Mouse (Mus musculus) left cerebral cortex, adult 9 months (tissue): Measurements from ENCODE around the gene Ssx9.
"Not testable (repeated sequence)": the region's sequence is repeated elsewhere in the genome, so short reads cannot be mapped to it uniquely, and the experiment has no call there.

Source experiments
- DNase-seq, 2 experiments: peaks; one replicate each; pipeline ENCODE4 v3.0.0; 2022; ENCODE audit warnings: low spot score in 2 of 2

Gene Ssx9

GRCm38 (mm10) chrX:8748132-8748531, at the start of gene Ssx9:
TSS of gene Ssx9 (plus strand) at chrX:8748432.
- not testable (repeated sequence) for DNase-seq

GRCm38 (mm10) chrX:8732907-8733306, 15.3 kb upstream of the Ssx9 start:
- DNase-seq = peak in 1 of 2 experiments; percentile 20

GRCm38 (mm10) chrX:8803391-8803790, 55.2 kb downstream of the Ssx9 start, which contains the start of gene Ssxb5:
TSS of gene Ssxb5 (plus strand) at chrX:8803691.
- DNase-seq = not testable (repeated sequence)
